21 mouse cellular contexts compared by ENCODE assay signal in genomic region chr13:6167055-6167761, GRCm38 (mm10).
DNase-seq lines count a peak whose midpoint lies in the region; ATAC-seq and TF ChIP-seq lines count a peak whose summit lies in the region.
"Had no signal": no experiment of that assay in that cellular context is flagged by ENCODE, and none has a peak within 500 bp of the region (broad histone marks: within the 10 kb centered on the region; RNA-seq: fewer than 3 reads in every experiment).

No protein-coding gene starts in this region.

- CTCF ChIA-PET in Patski (lab: Charles Lee) = interaction anchor here (2.0 to 2.1 kb wide), 2 partner anchors 13 to 15 kb away, joined by 7 to 9 read pairs; no protein-coding TSS in a partner anchor

- no peak overlapping the region for H3K4me3 ChIP-seq in heart, adult 2 months
- no peak overlapping the region for H3K4me3 ChIP-seq in left cerebral cortex, adult 2 months
- H3K4me3 ChIP-seq: embryonic facial prominence, embryonic 12.5 days; heart, embryonic 15.5 days; layer of hippocampus, adult 2 months; limb, embryonic 10.5 days; midbrain, embryonic 10.5 days; stomach, embryonic 15.5 days had no signal

- no peaks in the 10 kb centered on the region for H3K36me3 ChIP-seq in heart, adult 2 months (ENCODE audit: control insufficient read depth, insufficient read depth, low read length)
- H3K36me3 ChIP-seq: embryonic facial prominence, embryonic 12.5 days; heart, embryonic 15.5 days; limb, embryonic 10.5 days; midbrain, embryonic 10.5 days; stomach, embryonic 15.5 days had no signal

- peak; percentile 54 for ATAC-seq in Patski
- ATAC-seq: inflammation-experienced regulatory T-cells, adult 6 months had no signal

- H3K4me1 ChIP-seq in heart, adult 2 months (ENCODE audit: control insufficient read depth, insufficient read depth, low read length) = no peaks in the 10 kb centered on the region
- H3K4me1 ChIP-seq: embryonic facial prominence, embryonic 12.5 days; limb, embryonic 10.5 days; midbrain, embryonic 10.5 days; stomach, embryonic 15.5 days had no signal

- 63% methylated on average over 1 of the region's 1 CpGs for WGBS in heart, adult 2 months

- no peak overlapping the region for H3K9ac ChIP-seq in heart, adult 2 months (ENCODE audit: low read depth, low read length)
- H3K9ac ChIP-seq: embryonic facial prominence, embryonic 12.5 days; heart, embryonic 15.5 days; liver, embryonic 14.5 days; stomach, embryonic 15.5 days had no signal

- POLR2A ChIA-PET in Patski (lab: Charles Lee) = no interaction called here

- no peak for TF ChIP-seq POLR2A in heart, adult 2 months (IDR thresholded peaks at IDR 0.05; ENCODE audit: insufficient read depth, low read depth, low read length)

- H3K79me2 ChIP-seq in heart, adult 2 months (replicated peaks; ENCODE audit: control insufficient read depth, insufficient read depth, low read length) = no peaks in the 10 kb centered on the region

- intact Hi-C loops in heart, adult 2 months (cut with DNase I) = no loop called here
- intact Hi-C loops in heart, postnatal 25 days (cut with DNase I) = no loop called here
- intact Hi-C loops in left cerebral cortex, adult 2 months (cut with DNase I) = loop anchor here (5.0 kb wide), 1 partner anchor 40 kb away; no protein-coding TSS in a partner anchor
- intact Hi-C loops in left cerebral cortex, postnatal 4 days (cut with DNase I) = no loop called here
- intact Hi-C loops in left cerebral cortex, postnatal 14 days (cut with DNase I) = no loop called here

- no peak for DNase-seq in heart, adult 2 months
- no peak for DNase-seq in heart, postnatal 25 days (ENCODE audit: low spot score)
- peak; percentile 10 to 23 for DNase-seq in left cerebral cortex, adult 2 months (ENCODE audit: extremely low spot score in 1 of 2, low spot score in 2 of 2)
- DNase-seq in left cerebral cortex, postnatal 4 days = no peak
- no peak for DNase-seq in Patski (ENCODE audit: low read depth, low spot score)
- peak; percentile 42 to 68 for DNase-seq in left cerebral cortex, postnatal 14 days (ENCODE audit: low spot score in 2 of 2)
- DNase-seq in ovary, adult 18-20 months (ENCODE audit: low spot score) = no peak
- DNase-seq in adrenal gland, adult (ENCODE audit: inconsistent age in 2 of 2, low spot score in 1 of 2) = no peak
- DNase-seq: adrenal gland, postnatal 25 days; cerebellum, postnatal 14 days; gastrocnemius, postnatal 14 days; lung, postnatal 14 days; thymus, postnatal 36 days had no signal

- in situ Hi-C loops in Patski (cut with MboI; ENCODE audit: low pct_unique_long_range_greater_than_20kb) = no loop called here

- no peak for TF ChIP-seq EP300 in heart, adult 2 months (IDR thresholded peaks at IDR 0.05; ENCODE audit: insufficient read depth, low read depth, low read length)

- TF ChIP-seq CTCF in heart, adult 2 months (IDR thresholded peaks at IDR 0.05) = peak; percentile 29
- TF ChIP-seq CTCF in left cerebral cortex, adult 2 months (IDR thresholded peaks at IDR 0.05) = no peak
- no peak for TF ChIP-seq CTCF in Patski (IDR thresholded peaks at IDR 0.05)

- H3K27me3 ChIP-seq in heart, adult 2 months (ENCODE audit: control insufficient read depth, insufficient read depth, low read length) = no peaks in the 10 kb centered on the region
- H3K27me3 ChIP-seq in Patski = no peaks in the 10 kb centered on the region
- H3K27me3 ChIP-seq: embryonic facial prominence, embryonic 12.5 days; heart, embryonic 15.5 days; stomach, embryonic 15.5 days had no signal

- no peak overlapping the region for H3K27ac ChIP-seq in heart, adult 2 months
- H3K27ac ChIP-seq in left cerebral cortex, adult 2 months = peak overlapping the region; percentile 69
- H3K27ac ChIP-seq: embryonic facial prominence, embryonic 12.5 days; heart, embryonic 15.5 days; layer of hippocampus, adult 2 months; limb, embryonic 10.5 days; liver, embryonic 14.5 days; midbrain, embryonic 10.5 days; stomach, embryonic 15.5 days had no signal

Comparison
In these comparisons a context has a peak if more than half of its experiments do, and no peak if none do; other contexts are left out.
1. DNase-seq: peak in left cerebral cortex, adult 2 months (2 of 2) and left cerebral cortex, postnatal 14 days (2 of 2); none in heart, adult 2 months (0 of 2), heart, postnatal 25 days (single experiment), left cerebral cortex, postnatal 4 days (single experiment), Patski (single experiment), ovary, adult 18-20 months (single experiment) and adrenal gland, adult (0 of 2).